Mouse (Mus musculus): ENCODE measurements around the gene Srsf9.
"Not testable (repeated sequence)": the region's sequence is repeated elsewhere in the genome, so short reads cannot be mapped to it uniquely, and the experiment has no call there.

Gene Srsf9

DNA sequence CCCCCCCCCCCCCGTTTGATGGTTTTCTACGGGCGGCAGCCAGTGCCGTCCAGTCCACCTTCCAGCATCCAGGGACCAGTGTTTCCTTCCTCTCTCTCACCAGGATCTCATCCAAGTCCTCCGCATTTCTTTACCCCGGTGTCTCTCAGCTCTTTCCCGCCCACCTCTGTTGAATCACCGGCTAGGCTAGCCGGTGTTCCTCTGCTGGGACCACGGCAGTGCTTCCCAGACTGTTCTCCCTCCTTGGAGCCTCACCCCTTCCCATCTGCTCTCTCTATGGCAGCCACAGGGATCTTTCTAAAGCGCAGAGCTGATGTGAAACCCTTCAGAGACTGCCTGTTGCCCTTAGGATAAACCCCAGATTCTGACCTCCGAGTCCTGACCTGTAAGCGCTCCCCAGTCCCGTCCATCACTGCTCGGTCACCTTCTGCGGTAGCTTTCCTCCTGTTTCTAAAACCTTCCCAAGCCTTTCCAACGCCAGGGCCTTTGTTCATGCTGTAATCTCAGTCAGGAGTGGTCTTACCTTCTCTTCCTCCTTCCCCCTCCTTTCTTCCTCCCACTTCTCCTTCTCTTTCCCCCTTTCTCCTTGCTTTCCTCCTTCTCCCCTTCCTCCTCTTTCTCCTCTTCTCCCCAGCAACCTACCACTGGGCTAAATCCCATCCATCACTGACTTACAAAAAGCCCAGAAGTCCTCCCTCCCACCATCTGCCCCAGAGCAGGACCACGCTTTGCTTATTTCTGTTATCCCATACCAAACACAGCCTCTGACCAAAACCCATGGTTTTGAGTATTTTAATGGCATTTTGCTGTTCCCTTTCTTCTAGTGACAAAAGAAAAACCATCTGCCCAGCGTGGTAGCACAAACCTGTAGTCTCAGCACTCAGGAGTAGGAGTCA is 36.1 kb downstream of the Srsf9 start:
- in situ Hi-C loops (cut with MboI; ENCODE audit: unreplicated experiment in 2 of 2) = no loop called here

- in situ Hi-C loops (cut with MboI; ENCODE audit: unreplicated experiment in 2 of 2) = no loop called here
Measured at GRCm38 (mm10) chr5:115364782-115365181, 37.8 kb downstream of the Srsf9 start.

GRCm38 (mm10) chr5:115371736-115372135 is 44.8 kb downstream of the Srsf9 start:
- in situ Hi-C loops (cut with MboI; ENCODE audit: unreplicated experiment in 2 of 2) = no loop called here

GRCm38 (mm10) chr5:115373441-115374203 is 46.6 kb downstream of the Srsf9 start:
- in situ Hi-C loops (cut with MboI; ENCODE audit: unreplicated experiment in 2 of 2) = no loop called here

DNA sequence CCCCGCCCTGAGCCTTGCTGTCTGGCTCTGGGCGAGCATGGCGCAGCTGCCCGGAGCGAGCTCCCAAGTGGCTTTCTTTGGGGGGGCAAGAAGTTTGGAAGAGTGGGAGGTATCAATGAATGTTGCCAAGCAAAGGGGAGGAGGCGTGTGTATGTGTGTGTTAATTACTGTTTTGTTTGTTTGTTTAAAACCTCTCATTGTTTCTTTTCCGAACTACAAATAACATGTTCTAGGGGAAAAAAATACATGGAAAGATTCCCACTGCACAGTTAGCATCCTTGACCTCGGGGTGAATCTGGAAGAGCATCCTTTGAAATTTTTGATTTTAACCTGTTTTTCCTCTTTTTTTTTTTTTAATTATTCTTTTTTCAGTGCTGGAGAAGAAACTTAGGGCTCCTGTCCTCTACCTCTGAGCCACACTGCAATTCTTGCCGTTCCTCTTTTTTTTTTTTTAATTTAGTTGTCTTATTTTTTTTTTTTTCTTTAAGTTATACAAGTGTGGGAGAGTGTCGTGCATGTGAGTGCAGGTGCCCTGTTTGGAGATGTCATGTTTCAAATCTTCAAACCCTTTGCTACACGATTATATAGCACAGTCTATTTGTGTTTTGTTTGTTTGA is 47.3 kb downstream of the Srsf9 start:
- in situ Hi-C loops (cut with MboI; ENCODE audit: unreplicated experiment in 2 of 2) = no loop called here

DNA sequence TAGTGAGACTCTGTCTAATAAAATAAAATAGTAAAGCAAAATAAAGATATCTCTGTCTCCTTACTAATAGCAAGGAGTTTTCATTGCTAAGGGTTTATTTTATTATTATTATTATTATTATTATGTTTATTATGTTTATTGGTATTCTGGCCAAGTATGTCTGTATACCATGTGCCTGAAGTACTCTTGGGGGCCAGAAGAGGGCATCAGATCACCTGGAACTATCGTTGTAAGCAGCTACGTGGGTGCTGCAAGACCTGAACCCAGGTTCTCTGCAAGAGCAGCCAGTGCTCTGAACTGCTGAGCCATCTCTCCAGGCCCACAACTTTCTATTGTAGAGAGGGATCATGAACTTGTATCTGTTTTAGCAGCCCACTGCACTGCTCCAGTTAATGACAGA is 48.5 kb downstream of the Srsf9 start:
- in situ Hi-C loops (cut with MboI; ENCODE audit: unreplicated experiment in 2 of 2) = no loop called here

- in situ Hi-C loops (cut with MboI; ENCODE audit: unreplicated experiment in 2 of 2) = not testable (repeated sequence)
Measured at GRCm38 (mm10) chr5:115378882-115379281, 51.9 kb downstream of the Srsf9 start.
